Mouse (Mus musculus) myocyte (in vitro differentiated cells): ENCODE data around the gene Caap1. TPM values are rescaled to one million over a fixed set of nuclear protein-coding genes. Genes with fewer than 3 reads are reported as not detected.

ENCODE experiments used
- H3K27me3 ChIP-seq: one replicate; pipeline ENCODE4 v1.6.1; 2011; ENCODE audit not compliant: control insufficient read depth, insufficient read depth, insufficient read length
- H3K36me3 ChIP-seq: one replicate; pipeline ENCODE4 v1.6.1; 2011; ENCODE audit not compliant: control insufficient read depth, insufficient read depth
- H3K4me2 ChIP-seq: one replicate; pipeline ENCODE4 v1.6.1; 2011; ENCODE audit warnings: low read depth, control low read depth
- H3K4me3 ChIP-seq: one replicate; pipeline ENCODE4 v1.5.1; 2011; ENCODE audit warnings: mild to moderate bottlenecking, control low read depth, moderate library complexity
- H3K79me2 ChIP-seq: one replicate; pipeline ENCODE4 v1.6.1; 2011; ENCODE audit not compliant: control insufficient read depth, insufficient read depth
- H3ac ChIP-seq: one replicate; pipeline ENCODE4 v1.6.1; 2011; ENCODE audit not compliant: control insufficient read depth, insufficient read length
- CEBPB ChIP-seq: IDR thresholded peaks from 2 replicates; pipeline ENCODE4 v1.6.1; 2011; ENCODE audit warnings: mild to moderate bottlenecking, moderate library complexity; ENCODE audit not compliant: poor library complexity, insufficient read depth, severe bottlenecking
- E2F4 ChIP-seq: IDR thresholded peaks from one replicate; pipeline ENCODE4 v1.6.1; 2011; ENCODE audit warnings: mild to moderate bottlenecking, control low read depth, moderate library complexity; ENCODE audit not compliant: insufficient read depth
- MAX ChIP-seq: IDR thresholded peaks from one replicate; pipeline ENCODE4 v1.6.1; 2011; ENCODE audit warnings: low read depth, mild to moderate bottlenecking, control low read depth
- MYOD1 ChIP-seq, 3 experiments: IDR thresholded peaks; one replicate each; pipeline ENCODE4 v1.6.1; 2011; ENCODE audit warnings: control low read depth in 2 of 3, low read depth in 2 of 3, mild to moderate bottlenecking in 2 of 3, moderate library complexity in 1 of 3; ENCODE audit not compliant: insufficient read length in 2 of 3, control insufficient read depth in 1 of 3
- MYOG ChIP-seq, 3 experiments: IDR thresholded peaks; one replicate each; pipeline ENCODE4 v1.6.1; 2011; ENCODE audit warnings: control low read depth in 2 of 3, low read depth in 2 of 3, mild to moderate bottlenecking in 2 of 3; ENCODE audit not compliant: insufficient read length in 2 of 3, control insufficient read depth in 1 of 3, insufficient read depth in 1 of 3
- POLR2A ChIP-seq: IDR thresholded peaks from one replicate; pipeline ENCODE4 v1.6.1; 2011; ENCODE audit warnings: low read depth, mild to moderate bottlenecking, control low read depth, moderate library complexity; ENCODE audit not compliant: insufficient read length
- POLR2AphosphoS2 ChIP-seq: IDR thresholded peaks from one replicate; pipeline ENCODE4 v1.6.1; 2011; ENCODE audit warnings: low read depth, control low read depth; ENCODE audit not compliant: insufficient read length
- REST ChIP-seq: IDR thresholded peaks from one replicate; pipeline ENCODE4 v1.6.1; 2011; ENCODE audit warnings: mild to moderate bottlenecking, control low read depth, moderate library complexity; ENCODE audit not compliant: insufficient read depth, insufficient read length
- SRF ChIP-seq: IDR thresholded peaks from one replicate; pipeline ENCODE4 v1.6.1; 2011; ENCODE audit warnings: low read depth; ENCODE audit not compliant: control insufficient read depth, insufficient read length
- TCF12 ChIP-seq: IDR thresholded peaks from one replicate; pipeline ENCODE4 v1.6.1; 2011; ENCODE audit warnings: mild to moderate bottlenecking, control low read depth; ENCODE audit not compliant: poor library complexity, insufficient read depth, severe bottlenecking
- TCF3 ChIP-seq: IDR thresholded peaks from one replicate; pipeline ENCODE4 v1.6.1; 2011; ENCODE audit warnings: low read depth, control low read depth; ENCODE audit not compliant: insufficient read length
- USF1 ChIP-seq: IDR thresholded peaks from one replicate; pipeline ENCODE4 v1.6.1; 2011; ENCODE audit warnings: low read depth, mild to moderate bottlenecking, control low read depth, moderate library complexity
- polyA plus RNA-seq: library from polyadenylated mRNA; unstranded; fragments of >200 nt; fragmentation: generic; extraction: Trizol; gene quantifications from one replicate; pipeline ENCODE4 v1.2.1, GENCODE M21; 2012; ENCODE audit warnings: missing spikeins

Caap1 gene
- polyA plus RNA-seq, 1 experiment: 3.1 TPM

DNA sequence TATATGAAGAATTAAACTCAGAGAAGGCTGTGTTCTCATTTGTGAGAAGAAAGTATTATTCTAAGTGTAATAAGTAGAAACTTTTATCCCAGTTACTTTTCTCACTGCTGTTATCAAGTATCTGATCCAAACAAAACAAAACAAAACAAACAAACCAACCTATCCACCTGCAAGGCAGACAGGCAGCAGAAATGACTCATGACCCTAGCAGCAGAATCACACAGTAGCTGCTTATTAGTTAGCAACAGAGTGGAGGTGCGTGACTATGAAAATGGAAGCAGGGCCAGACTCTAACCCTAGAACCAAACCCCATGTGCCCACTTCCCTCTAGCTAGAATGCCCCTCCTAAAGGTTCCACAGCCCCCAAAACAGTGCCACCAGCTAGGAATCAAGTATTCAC lies 27.1 kb downstream of the Caap1 start:
- H3K4me2 ChIP-seq: no peak overlapping the region
- TF ChIP-seq SRF (no peak), POLR2AphosphoS2 (no peak), MAX (no peak), CEBPB (no peak), MYOD1 (IDR thresholded peaks at IDR 0.05; ENCODE audit: control insufficient read depth in 1 of 3, insufficient read length in 2 of 3, low read depth in 2 of 3) (no peak), MYOG (IDR thresholded peaks at IDR 0.05; ENCODE audit: control insufficient read depth in 1 of 3, insufficient read depth in 1 of 3, insufficient read length in 2 of 3, low read depth in 2 of 3) (no peak), E2F4 (no peak), USF1 (no peak)
- no peak overlapping the region for H3K4me3 ChIP-seq
- no peaks in the 10 kb centered on the region for H3K27me3 ChIP-seq
- no peak overlapping the region for H3ac ChIP-seq
- H3K79me2 ChIP-seq: no peaks in the 10 kb centered on the region
- H3K36me3 ChIP-seq: no peaks in the 10 kb centered on the region

DNA sequence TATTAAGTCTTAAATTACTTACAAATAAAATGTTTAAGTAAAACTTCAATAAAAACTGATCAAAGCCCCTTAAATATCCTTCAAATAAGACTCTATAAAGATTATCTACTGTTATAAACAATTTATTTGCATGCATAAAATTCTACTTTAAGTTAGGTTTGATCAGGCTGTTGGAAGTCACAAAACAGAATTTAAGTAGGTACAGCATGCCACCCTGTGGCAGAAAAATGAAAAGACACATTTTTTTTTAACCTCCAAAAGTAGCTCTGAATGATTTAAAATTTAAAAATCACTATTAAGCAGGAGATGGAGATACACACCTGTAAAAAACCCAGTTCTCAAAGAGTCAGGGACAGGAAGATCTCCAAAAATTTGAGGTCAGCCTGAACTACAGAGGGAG lies 33.3 kb downstream of the Caap1 start:
- H3K4me3 ChIP-seq: no peak overlapping the region
- H3ac ChIP-seq: no peak overlapping the region
- no peaks in the 10 kb centered on the region for H3K27me3 ChIP-seq
- no peak for TF ChIP-seq SRF
- TF ChIP-seq MYOD1 (IDR thresholded peaks at IDR 0.05; ENCODE audit: control insufficient read depth in 1 of 3, insufficient read length in 2 of 3, low read depth in 2 of 3): no peak
- no peak for TF ChIP-seq POLR2A
- TF ChIP-seq CEBPB: no peak
- no peak overlapping the region for H3K4me2 ChIP-seq
- peaks cover 10% of the 10 kb centered on the region for H3K36me3 ChIP-seq
- H3K79me2 ChIP-seq: no peaks in the 10 kb centered on the region

DNA sequence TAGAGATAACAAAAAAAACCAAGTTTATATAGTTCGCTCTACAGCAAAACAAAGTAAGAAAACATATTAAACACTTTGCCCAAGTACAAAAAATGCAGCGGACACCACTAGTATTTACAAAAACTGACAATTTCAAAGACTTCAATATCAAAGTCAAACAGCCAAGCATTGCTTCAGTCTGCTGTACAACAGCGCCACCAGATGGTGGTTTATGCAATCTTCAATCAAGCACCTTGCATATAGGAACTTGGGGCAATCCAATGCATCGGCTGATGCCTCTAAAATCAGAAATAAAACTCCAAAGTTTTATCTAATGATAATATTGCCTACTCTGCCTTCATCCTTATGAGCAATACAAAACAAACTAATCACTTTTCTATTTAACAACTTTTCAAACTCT lies 39.0 kb downstream of the Caap1 start:
- H3ac ChIP-seq: no peak overlapping the region
- no peak overlapping the region for H3K4me3 ChIP-seq
- H3K27me3 ChIP-seq: no peaks in the 10 kb centered on the region
- H3K36me3 ChIP-seq: peaks cover 17% of the 10 kb centered on the region
- no peaks in the 10 kb centered on the region for H3K79me2 ChIP-seq
- TF ChIP-seq TCF12: no peak
- no peak for TF ChIP-seq REST
- no peak for TF ChIP-seq SRF
- TF ChIP-seq MYOD1 (IDR thresholded peaks at IDR 0.05; ENCODE audit: control insufficient read depth in 1 of 3, insufficient read length in 2 of 3, low read depth in 2 of 3): no peak
- no peak for TF ChIP-seq USF1
- TF ChIP-seq POLR2AphosphoS2: no peak
- TF ChIP-seq CEBPB: no peak
- TF ChIP-seq MYOG (IDR thresholded peaks at IDR 0.05; ENCODE audit: control insufficient read depth in 1 of 3, insufficient read depth in 1 of 3, insufficient read length in 2 of 3, low read depth in 2 of 3): no peak
- no peak for TF ChIP-seq E2F4
- TF ChIP-seq MAX: no peak
- no peak for TF ChIP-seq POLR2A
- no peak for TF ChIP-seq TCF3
- no peak overlapping the region for H3K4me2 ChIP-seq

DNA sequence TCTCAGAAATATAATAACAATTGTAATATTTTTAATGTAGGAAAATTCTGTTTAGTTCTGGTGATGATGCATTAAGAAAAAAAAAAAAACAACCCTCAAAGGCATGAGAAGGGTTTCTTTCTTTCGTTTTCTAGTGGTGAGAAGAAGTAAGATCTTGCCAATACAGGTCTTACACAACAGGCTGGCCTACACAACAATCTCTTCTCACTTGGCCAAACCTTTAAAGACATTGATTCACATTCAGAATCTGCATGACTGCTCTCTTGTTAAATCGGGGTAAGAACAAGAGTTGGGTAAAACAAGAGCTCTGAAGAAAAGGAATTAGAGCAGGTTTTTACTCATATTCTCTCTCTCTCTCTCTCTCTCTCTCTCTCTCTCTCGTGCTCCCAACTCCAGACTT lies 41.2 kb downstream of the Caap1 start:
- H3ac ChIP-seq: no peak overlapping the region
- TF ChIP-seq CEBPB (no peak), POLR2A (no peak), USF1 (no peak), POLR2AphosphoS2 (no peak), TCF3 (no peak), MYOD1 (IDR thresholded peaks at IDR 0.05; ENCODE audit: control insufficient read depth in 1 of 3, insufficient read length in 2 of 3, low read depth in 2 of 3) (no peak)
- peaks cover 17% of the 10 kb centered on the region for H3K36me3 ChIP-seq
- no peaks in the 10 kb centered on the region for H3K27me3 ChIP-seq
- H3K79me2 ChIP-seq: no peaks in the 10 kb centered on the region
- H3K4me2 ChIP-seq: no peak overlapping the region
- no peak overlapping the region for H3K4me3 ChIP-seq

DNA sequence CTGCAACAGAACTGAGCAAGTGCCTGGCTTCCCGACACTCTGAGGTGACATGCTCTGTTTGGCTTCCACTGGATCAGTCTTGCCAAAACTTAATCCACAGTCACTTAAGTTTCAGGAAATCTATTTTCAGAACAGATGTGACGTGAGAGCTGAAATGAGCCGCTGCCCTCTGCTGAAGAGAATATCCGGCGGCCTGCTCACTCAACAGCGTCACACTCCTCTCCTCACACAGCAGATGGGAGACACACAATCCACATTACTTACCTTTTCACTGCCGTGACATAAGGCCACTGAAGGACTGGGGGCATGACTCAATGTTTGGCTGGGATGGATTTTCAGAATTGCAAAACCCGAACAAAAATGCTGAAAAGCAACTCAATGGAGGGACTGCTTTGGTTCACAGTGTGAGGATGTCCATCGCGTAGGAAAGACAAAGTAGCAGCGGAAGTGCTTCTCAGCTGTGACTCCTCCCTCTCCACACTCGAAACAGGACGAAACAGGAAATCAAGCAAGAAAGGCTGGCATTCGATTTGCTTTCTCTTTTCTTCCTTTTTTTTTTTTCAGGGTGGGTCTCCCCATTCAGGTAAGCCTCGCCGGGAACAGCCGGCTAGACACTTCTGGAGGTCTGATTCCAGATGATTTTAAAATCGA lies 79.7 kb downstream of the Caap1 start:
- Histone ChIP-seq H3K4me3 (no peak overlapping the region), H3ac (no peak overlapping the region), H3K36me3 (no peaks in the 10 kb centered on the region), H3K27me3 (no peaks in the 10 kb centered on the region), H3K4me2 (no peak overlapping the region), H3K79me2 (no peaks in the 10 kb centered on the region)
- no peak for TF ChIP-seq MYOD1 (IDR thresholded peaks at IDR 0.05; ENCODE audit: control insufficient read depth in 1 of 3, insufficient read length in 2 of 3, low read depth in 2 of 3)
- TF ChIP-seq POLR2A: no peak
- no peak for TF ChIP-seq USF1
- no peak for TF ChIP-seq SRF
- no peak for TF ChIP-seq MYOG (IDR thresholded peaks at IDR 0.05; ENCODE audit: control insufficient read depth in 1 of 3, insufficient read depth in 1 of 3, insufficient read length in 2 of 3, low read depth in 2 of 3)
- TF ChIP-seq MAX: no peak
- TF ChIP-seq REST: no peak
- TF ChIP-seq POLR2AphosphoS2: no peak
- no peak for TF ChIP-seq TCF12
- no peak for TF ChIP-seq TCF3
- TF ChIP-seq E2F4: no peak
- no peak for TF ChIP-seq CEBPB
